In genomic region chr17:28365122-28365521, GRCm38 (mm10) we compare ENCODE assay signal across 9 mouse cellular contexts. TPM values are rescaled to one million over a fixed set of nuclear protein-coding genes. Genes with fewer than 3 reads are reported as not detected.
DNase-seq lines count a peak whose midpoint lies in the region; ATAC-seq and TF ChIP-seq lines count a peak whose summit lies in the region.
"Had no signal": no experiment of that assay in that cellular context is flagged by ENCODE, and none has a peak within 500 bp of the region (broad histone marks: within the 10 kb centered on the region; RNA-seq: fewer than 3 reads in every experiment).

TSS of gene Tulp1 (minus strand) at chr17:28365222.

- H3K27ac ChIP-seq in heart, embryonic 10.5 days: peak within 1 kb of the TSS; percentile 64
- H3K27ac ChIP-seq in neural tube, embryonic 11.5 days (ENCODE audit: low read depth, low read length): no peak within 1 kb of the TSS
- no peak within 1 kb of the TSS for H3K27ac ChIP-seq in limb, embryonic 14.5 days (replicated peaks; ENCODE audit: low read depth, low read length)
- no peak within 1 kb of the TSS for H3K27ac ChIP-seq in stomach, postnatal 0 days (replicated peaks)

- no peaks in the 10 kb centered on the region for H3K36me3 ChIP-seq in heart, embryonic 10.5 days
- H3K36me3 ChIP-seq in neural tube, embryonic 11.5 days (ENCODE audit: control insufficient read depth, insufficient read depth, low read length): no peaks in the 10 kb centered on the region
- H3K36me3 ChIP-seq in limb, embryonic 14.5 days (ENCODE audit: control insufficient read depth, insufficient read depth, low read length): no peaks in the 10 kb centered on the region
- H3K36me3 ChIP-seq in stomach, postnatal 0 days (ENCODE audit: control insufficient read depth, insufficient read depth, low read length): no peaks in the 10 kb centered on the region

- peaks cover 58% of the 10 kb centered on the region for H3K27me3 ChIP-seq in heart, embryonic 10.5 days (ENCODE audit: insufficient read depth, poor library complexity, severe bottlenecking)
- H3K27me3 ChIP-seq in neural tube, embryonic 11.5 days (ENCODE audit: control insufficient read depth, insufficient read depth, low read length): peaks cover 47% of the 10 kb centered on the region
- peaks cover 27% of the 10 kb centered on the region for H3K27me3 ChIP-seq in limb, embryonic 14.5 days (ENCODE audit: control insufficient read depth, insufficient read depth, low read length)
- no peaks in the 10 kb centered on the region for H3K27me3 ChIP-seq in stomach, postnatal 0 days (ENCODE audit: control insufficient read depth, insufficient read depth, low read length)

- no peak for DNase-seq in heart, embryonic 10.5 days (ENCODE audit: low spot score)
- DNase-seq in heart, adult 9 months (ENCODE audit: low spot score in 2 of 2): no peak
- no peak for DNase-seq in neural tube, embryonic 11.5 days (ENCODE audit: low spot score)
- no peak for DNase-seq in neural tube, embryonic 10.5 days (ENCODE audit: extremely low spot score, low spot score)
- no peak for DNase-seq in limb, embryonic 14.5 days (ENCODE audit: low spot score)
- DNase-seq in stomach, postnatal 0 days (ENCODE audit: low spot score): no peak
- DNase-seq in cerebellum, postnatal 4 days (ENCODE audit: low spot score in 2 of 2): no peak
- no peak for DNase-seq in frontal cortex, postnatal 14 days (ENCODE audit: low spot score in 2 of 2)

- peaks cover 38% of the 10 kb centered on the region for H3K4me1 ChIP-seq in heart, embryonic 10.5 days
- peaks cover 7% of the 10 kb centered on the region; the same call in 1 of the 2 replicates for H3K4me1 ChIP-seq in neural tube, embryonic 11.5 days (ENCODE audit: control insufficient read depth, insufficient read depth, low read length)
- peaks cover 21% of the 10 kb centered on the region for H3K4me1 ChIP-seq in limb, embryonic 14.5 days (ENCODE audit: control insufficient read depth, insufficient read depth, low read length)
- peaks cover 5% of the 10 kb centered on the region; the same call in 1 of the 2 replicates for H3K4me1 ChIP-seq in stomach, postnatal 0 days (replicated peaks; ENCODE audit: control insufficient read depth, insufficient read depth)

- no peaks in the 10 kb centered on the region for H3K9me3 ChIP-seq in heart, embryonic 10.5 days
- H3K9me3 ChIP-seq in neural tube, embryonic 11.5 days (ENCODE audit: control insufficient read depth, low read length): no peaks in the 10 kb centered on the region
- H3K9me3 ChIP-seq in limb, embryonic 14.5 days (ENCODE audit: control insufficient read depth, low read length): no peaks in the 10 kb centered on the region
- no peaks in the 10 kb centered on the region for H3K9me3 ChIP-seq in stomach, postnatal 0 days (ENCODE audit: control insufficient read depth, low read length)

- no peak for TF ChIP-seq EP300 in stomach, postnatal 0 days (optimal IDR thresholded peaks at IDR 0.05)

- no peak within 1 kb of the TSS for H3K4me2 ChIP-seq in neural tube, embryonic 11.5 days (ENCODE audit: low read depth)
- H3K4me2 ChIP-seq in limb, embryonic 14.5 days (replicated peaks; ENCODE audit: low read depth, low read length, severe bottlenecking): peak within 1 kb of the TSS; percentile 62
- peak within 1 kb of the TSS; percentile 46 for H3K4me2 ChIP-seq in stomach, postnatal 0 days (replicated peaks; ENCODE audit: low read depth)

- peak within 1 kb of the TSS; percentile 61 for H3K4me3 ChIP-seq in heart, embryonic 10.5 days
- H3K4me3 ChIP-seq in neural tube, embryonic 11.5 days (ENCODE audit: low read depth, low read length): peak within 1 kb of the TSS; percentile 1; the same call in 1 of the 2 replicates
- H3K4me3 ChIP-seq in limb, embryonic 14.5 days (replicated peaks; ENCODE audit: low read length): peak within 1 kb of the TSS; percentile 32
- peak within 1 kb of the TSS; percentile 20 for H3K4me3 ChIP-seq in stomach, postnatal 0 days (ENCODE audit: low read depth, low read length)
- H3K4me3 ChIP-seq: erythroblast, embryonic 14.5 days had no signal

- ATAC-seq in neural tube, embryonic 11.5 days (ENCODE audit: insufficient read depth, low FRiP score, low TSS enrichment): no peak
- ATAC-seq in limb, embryonic 14.5 days (ENCODE audit: low FRiP score, low read depth): no peak
- no peak for ATAC-seq in stomach, postnatal 0 days (ENCODE audit: low FRiP score, low TSS enrichment)

- WGBS in heart, embryonic 10.5 days: 12% methylated on average over 8 of the region's 8 CpGs
- 20% methylated on average over 8 of the region's 8 CpGs for WGBS in neural tube, embryonic 11.5 days
- WGBS in limb, embryonic 14.5 days: 41% methylated on average over 8 of the region's 8 CpGs
- 54% methylated on average over 8 of the region's 8 CpGs for WGBS in stomach, postnatal 0 days

- TF ChIP-seq POLR2A in limb, embryonic 14.5 days (IDR thresholded peaks at IDR 0.05; ENCODE audit: borderline replicate concordance, extremely low read depth, insufficient read depth, insufficient read length): no peak

- TF ChIP-seq CTCF in stomach, postnatal 0 days (IDR thresholded peaks at IDR 0.05; ENCODE audit: low read depth): no peak

- H3K9ac ChIP-seq in neural tube, embryonic 11.5 days (ENCODE audit: low read length): no peak within 1 kb of the TSS
- peak within 1 kb of the TSS; percentile 31; the same call in 1 of the 2 replicates for H3K9ac ChIP-seq in limb, embryonic 14.5 days (ENCODE audit: low read depth, low read length, severe bottlenecking)
- H3K9ac ChIP-seq in stomach, postnatal 0 days (ENCODE audit: low read length): peak within 1 kb of the TSS; percentile 45; the same call in 1 of the 2 replicates

RNA-seq across cellular contexts. Expression of gene Tulp1, which starts in this region (rescaled TPM):
- polyA plus RNA-seq in heart, embryonic 10.5 days (2016; fragmentation: Nextera tagmentation; extraction: Ambion mirVana): 5.0 and 5.7 TPM in 2 replicates
- polyA plus RNA-seq in neural tube, embryonic 11.5 days (2014; fragmentation: Nextera tagmentation; extraction: Ambion mirVana): 3.3 and 5.0 TPM in 2 replicates
- 5.0 and 7.4 TPM in 2 replicates for polyA plus RNA-seq in limb, embryonic 14.5 days (2012; rRNA removed)
- 4.9 and 6.4 TPM in 2 replicates for polyA plus RNA-seq in limb, embryonic 14.5 days (2014; fragmentation: Nextera tagmentation; extraction: Ambion mirVana)
- 3.3 and 3.5 TPM in 2 replicates for polyA plus RNA-seq in stomach, postnatal 0 days (2015; fragmentation: Nextera tagmentation; extraction: Ambion mirVana)

Comparison
In these comparisons a context has a peak if more than half of its experiments do, and no peak if none do; other contexts are left out.
1. H3K4me3 ChIP-seq: peak in every context shown above with its lines; median percentile 61 in heart, embryonic 10.5 days; 32 in limb, embryonic 14.5 days; 20 in stomach, postnatal 0 days; 1 in neural tube, embryonic 11.5 days.